Mouse (Mus musculus) forebrain, postnatal 0 days (tissue): ENCODE measurements at regions not wholly inside any gene's neighbourhood (a gene's known extent, or its start where the extent isn't known, plus 50 kb on each side); places are given as distances from the start of the nearest gene placed in this dataset.
"Not testable (repeated sequence)": the region's sequence is repeated elsewhere in the genome, so short reads cannot be mapped to it uniquely, and the experiment has no call there.

Experiments used
- ATAC-seq: fragments of 200-750 bp; cut with Nextera tagmentation; 2 replicates; pipeline ENCODE4 v1.8.0; 2017; ENCODE audit warnings: mild to moderate bottlenecking, moderate library complexity
- DNase-seq: peaks from one replicate; pipeline ENCODE4 v3.0.0-alpha.2; 2015
- H3K27ac ChIP-seq: fragments of 300-500 bp; sonication (generic); 2 replicates; pipeline ENCODE4 v1.5.1; 2014; ENCODE audit warnings: low read depth, mild to moderate bottlenecking, antibody characterized with exemption, low read length, moderate library complexity, mixed read lengths
- H3K27me3 ChIP-seq: fragments of 300-500 bp; sonication (generic); 2 replicates; pipeline ENCODE4 v1.6.1; 2014; ENCODE audit warnings: mild to moderate bottlenecking, low read length, mixed read lengths; ENCODE audit not compliant: insufficient read depth
- H3K36me3 ChIP-seq: fragments of 300-500 bp; sonication (generic); 2 replicates; pipeline ENCODE4 v1.6.1; 2014; ENCODE audit warnings: mild to moderate bottlenecking, moderate library complexity; ENCODE audit not compliant: insufficient read depth
- H3K4me1 ChIP-seq: fragments of 300-500 bp; sonication (generic); 2 replicates; pipeline ENCODE4 v1.6.1; 2014; ENCODE audit warnings: antibody characterized with exemption; ENCODE audit not compliant: insufficient read depth
- H3K4me2 ChIP-seq: fragments of 300-500 bp; sonication (generic); 2 replicates; pipeline ENCODE4 v1.6.1; 2014; ENCODE audit warnings: low read depth, mild to moderate bottlenecking, moderate library complexity
- H3K4me3 ChIP-seq: fragments of 300-500 bp; sonication (generic); 2 replicates; pipeline ENCODE4 v1.5.1; 2014; ENCODE audit warnings: low read depth, low read length, mixed read lengths
- H3K9ac ChIP-seq: fragments of 300-500 bp; sonication (generic); 2 replicates; pipeline ENCODE4 v1.6.1; 2014; ENCODE audit warnings: mild to moderate bottlenecking
- H3K9me3 ChIP-seq: fragments of 300-500 bp; sonication (generic); 2 replicates; pipeline ENCODE4 v1.6.1; 2016; ENCODE audit warnings: low read length
- CTCF ChIP-seq: sonication (generic); IDR thresholded peaks from 2 replicates; pipeline ENCODE4 v1.5.1; 2016; ENCODE audit warnings: antibody characterized with exemption, control low read depth, low read depth
- WGBS: fragments of 180-500 bp; shearing (Covaris S2); extraction: QIAGEN DNeasy Blood & Tissue Kit; methylation state at CpG from one replicate; pipeline ENCODE4 v1.1.7; 2014; 5-methylcytosine and 5-hydroxymethylcytosine counted together

GRCm38 (mm10) chrX:68486585-68486984 is 191.8 kb upstream of the Fmr1 start:
- Histone ChIP-seq H3K27me3 (no peaks in the 10 kb centered on the region), H3K9me3 (no peaks in the 10 kb centered on the region), H3K36me3 (no peaks in the 10 kb centered on the region), H3K27ac (no peak overlapping the region), H3K4me2 (no peak overlapping the region), H3K9ac (no peak overlapping the region), H3K4me3 (no peak overlapping the region), H3K4me1 (no peaks in the 10 kb centered on the region)
- no peak for TF ChIP-seq CTCF
- DNase-seq (no peak), ATAC-seq (no peak)
- WGBS, result 89% methylated on average over 1 of the region's 1 CpGs

DNA sequence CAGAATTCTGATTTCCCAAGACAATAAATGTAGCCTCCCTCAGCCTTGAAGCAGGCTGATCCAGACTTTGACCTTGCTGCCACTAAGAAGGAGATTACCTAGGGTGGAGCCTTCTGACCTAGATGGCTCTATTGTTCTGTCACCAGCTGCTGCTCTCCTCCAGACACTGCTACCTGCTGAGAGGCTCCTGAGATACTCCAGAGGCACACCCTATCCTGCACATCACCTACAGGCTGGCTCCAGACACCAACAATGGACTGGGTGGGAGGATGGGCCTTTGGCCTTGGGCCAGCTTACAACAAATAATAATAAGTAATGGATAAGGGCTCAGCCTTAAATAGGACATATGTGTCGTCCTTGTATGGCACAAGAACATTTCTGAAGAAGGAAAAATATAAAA is 186.3 kb upstream of the Fmr1 start:
- not testable (repeated sequence) for H3K4me2 ChIP-seq, ATAC-seq, H3K27me3 ChIP-seq, H3K27ac ChIP-seq, H3K36me3 ChIP-seq, H3K9me3 ChIP-seq, DNase-seq, H3K4me3 ChIP-seq, H3K9ac ChIP-seq, H3K4me1 ChIP-seq
- WGBS, result 58% methylated on average over 1 of the region's 1 CpGs

DNA sequence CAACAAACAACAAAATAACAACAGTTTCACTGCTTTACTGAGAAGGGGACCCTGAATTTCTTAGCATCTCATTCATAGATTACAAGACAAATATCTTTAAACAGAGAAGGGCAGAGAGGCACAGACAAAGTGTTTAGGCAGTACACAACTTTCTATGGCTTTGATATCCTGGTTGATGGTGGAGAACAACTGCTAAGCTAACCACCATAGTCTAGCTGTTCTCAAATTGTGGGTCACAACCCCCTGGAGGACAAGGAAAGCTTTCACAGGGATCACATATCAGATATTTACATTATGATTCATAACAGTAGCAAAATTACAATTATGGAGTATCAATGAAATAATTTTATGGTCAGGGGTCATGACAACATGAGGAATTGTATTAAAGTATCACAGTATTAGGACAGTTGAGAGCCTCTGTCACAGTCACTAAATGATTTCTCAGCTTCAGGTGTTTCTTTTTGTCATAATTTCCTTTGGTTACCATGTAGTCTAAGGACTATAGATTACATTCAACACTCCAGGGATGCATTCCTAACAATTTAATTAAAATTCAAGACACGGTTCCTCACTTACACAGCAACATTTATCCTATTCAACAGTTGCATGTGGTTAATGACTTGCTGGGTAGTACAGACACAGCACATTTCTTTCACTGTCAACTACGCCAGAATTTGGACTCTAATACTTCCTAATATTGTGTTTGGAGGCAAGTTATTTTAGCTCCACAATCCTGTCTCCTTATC is 183.8 kb upstream of the Fmr1 start:
- Histone ChIP-seq H3K27ac (no peak overlapping the region), H3K4me2 (no peak overlapping the region), H3K4me3 (no peak overlapping the region), H3K36me3 (no peaks in the 10 kb centered on the region), H3K9ac (no peak overlapping the region), H3K27me3 (no peaks in the 10 kb centered on the region), H3K4me1 (no peaks in the 10 kb centered on the region), H3K9me3 (no peaks in the 10 kb centered on the region)
- no peak for TF ChIP-seq CTCF
- WGBS, result 29% methylated on average over 2 of the region's 2 CpGs
- DNase-seq, result no peak
- ATAC-seq, result 0 out of 2 replicates have a peak, but pooled peaks have one; percentile 8

DNA sequence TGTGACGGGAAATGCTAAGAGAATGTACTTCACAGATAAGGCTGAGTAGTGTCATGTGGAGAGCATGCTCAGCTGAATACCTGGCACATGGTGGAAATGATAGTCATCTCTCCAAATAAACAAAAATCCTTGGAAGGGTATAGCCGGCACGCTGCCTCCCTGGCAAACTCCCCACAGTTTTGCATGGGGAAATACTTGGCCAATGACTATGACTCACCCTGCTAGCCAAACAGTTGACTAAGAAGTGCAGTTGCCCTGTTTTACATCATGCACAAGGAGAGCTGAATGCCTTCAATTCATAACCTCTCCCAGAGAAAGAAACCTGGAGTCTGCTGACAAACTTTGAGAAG is 183.2 kb upstream of the Fmr1 start:
- WGBS, result 42% methylated on average over 3 of the region's 3 CpGs

GRCm38 (mm10) chrX:68495751-68496150 is 182.6 kb upstream of the Fmr1 start:
- no peak for DNase-seq
- Histone ChIP-seq H3K4me3 (no peak overlapping the region), H3K4me2 (no peak overlapping the region), H3K4me1 (no peaks in the 10 kb centered on the region), H3K9me3 (no peaks in the 10 kb centered on the region), H3K9ac (no peak overlapping the region), H3K36me3 (no peaks in the 10 kb centered on the region), H3K27ac (no peak overlapping the region), H3K27me3 (no peaks in the 10 kb centered on the region)
- TF ChIP-seq CTCF, result no peak
- no peak for ATAC-seq
- WGBS, result 72% methylated on average over 5 of the region's 5 CpGs

More for the DNA sequence above, 183.2 kb upstream of the Fmr1 start:
- Histone ChIP-seq H3K4me1 (no peaks in the 10 kb centered on the region), H3K4me3 (no peak overlapping the region), H3K27ac (no peak overlapping the region), H3K27me3 (no peaks in the 10 kb centered on the region), H3K4me2 (no peak overlapping the region), H3K36me3 (no peaks in the 10 kb centered on the region), H3K9ac (no peak overlapping the region), H3K9me3 (no peaks in the 10 kb centered on the region)
- DNase-seq (peak; percentile 22), ATAC-seq (peak; percentile 27; the same call in 1 of the 2 replicates)
- TF ChIP-seq CTCF, result no peak

GRCm38 (mm10) chrX:68497886-68498285 is 180.5 kb upstream of the Fmr1 start:
- H3K4me3 ChIP-seq, result no peak overlapping the region
- ATAC-seq (no peak), DNase-seq (no peak)
- WGBS, result 91% methylated on average over 4 of the region's 4 CpGs
- H3K4me2 ChIP-seq, result no peak overlapping the region
- no peaks in the 10 kb centered on the region for H3K4me1 ChIP-seq
- H3K27me3 ChIP-seq, result no peaks in the 10 kb centered on the region
- H3K27ac ChIP-seq, result no peak overlapping the region
- no peaks in the 10 kb centered on the region for H3K36me3 ChIP-seq
- no peak overlapping the region for H3K9ac ChIP-seq
- no peak for TF ChIP-seq CTCF
- H3K9me3 ChIP-seq, result no peaks in the 10 kb centered on the region

DNA sequence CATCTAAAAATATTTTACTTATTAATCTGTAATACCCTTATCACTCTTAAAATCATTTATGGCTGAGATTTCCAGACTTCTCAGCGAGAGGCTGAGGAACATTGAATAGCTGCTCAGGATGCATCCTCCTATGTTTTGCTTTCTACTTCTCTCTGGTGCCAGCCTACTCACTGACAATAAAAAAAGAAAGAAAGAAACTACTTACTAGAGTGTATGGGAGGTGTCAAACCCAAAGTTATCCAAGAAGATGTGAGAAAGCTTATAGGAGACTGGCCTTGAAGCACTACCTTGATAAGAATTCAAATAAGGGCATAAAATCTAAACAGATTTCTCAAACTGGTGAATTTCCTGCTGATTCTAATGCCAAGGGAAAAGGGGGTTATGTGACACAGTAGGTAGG is 175.4 kb upstream of the Fmr1 start:
- Histone ChIP-seq H3K4me2 (no peak overlapping the region), H3K36me3 (no peaks in the 10 kb centered on the region), H3K4me1 (no peaks in the 10 kb centered on the region), H3K9ac (no peak overlapping the region), H3K4me3 (no peak overlapping the region), H3K27me3 (no peaks in the 10 kb centered on the region), H3K27ac (no peak overlapping the region), H3K9me3 (no peaks in the 10 kb centered on the region)
- no peak for ATAC-seq
- TF ChIP-seq CTCF, result no peak
- DNase-seq, result no peak
- WGBS, result 91% methylated on average over 1 of the region's 1 CpGs
